Mouse (Mus musculus) adrenal gland (tissue): ENCODE data around the gene Fam184b.
"Not testable (repeated sequence)": the region's sequence is repeated elsewhere in the genome, so short reads cannot be mapped to it uniquely, and the experiment has no call there.

Experiments used
- intact Hi-C: fragments of 180-260 bp; cut with DNase I; formaldehyde crosslinking; loops from one replicate; pipeline ENCODE4 v1.15.1; 2025
- long read RNA-seq, 2 experiments: library from polyadenylated mRNA; unstranded; transcript quantifications; one replicate each; pipeline ENCODE4 v2.0.0; 2020; ENCODE audit warnings: borderline replicate concordance in 1 of 2; ENCODE audit not compliant: insufficient replicate concordance in 1 of 2

Fam184b gene
- long read RNA-seq, experiment 1: 0 reads
- long read RNA-seq, experiment 2: 0 reads

- intact Hi-C loops: no loop called here
Measured at GRCm38 (mm10) chr5:45638806-45639714, at the start of gene Fam184b. TSS of gene Fam184b (minus strand) at chr5:45639614.

- intact Hi-C loops: no loop called here
Measured at GRCm38 (mm10) chr5:45689152-45689551, 49.7 kb upstream of the Fam184b start.

GRCm38 (mm10) chr5:45686223-45686622 is 46.8 kb upstream of the Fam184b start:
- intact Hi-C loops: no loop called here

- intact Hi-C loops: no loop called here
Measured at GRCm38 (mm10) chr5:45685243-45685642, 45.8 kb upstream of the Fam184b start.

GRCm38 (mm10) chr5:45683388-45683787 is 44.0 kb upstream of the Fam184b start:
- intact Hi-C loops: no loop called here

GRCm38 (mm10) chr5:45679955-45680354 is 40.5 kb upstream of the Fam184b start:
- intact Hi-C loops: loop anchor here (10.0 kb wide), 1 partner anchor 665 kb away; no protein-coding TSS in a partner anchor

GRCm38 (mm10) chr5:45677639-45678038 is 38.2 kb upstream of the Fam184b start:
- intact Hi-C loops: loop anchor here (10.0 kb wide), 1 partner anchor 667 kb away; no protein-coding TSS in a partner anchor

- intact Hi-C loops: loop anchor here (10.0 kb wide), 1 partner anchor 670 kb away; no protein-coding TSS in a partner anchor
Measured at GRCm38 (mm10) chr5:45675032-45675431, 35.6 kb upstream of the Fam184b start.

- intact Hi-C loops: loop anchor here (10.0 kb wide), 1 partner anchor 674 kb away; no protein-coding TSS in a partner anchor
Measured at GRCm38 (mm10) chr5:45670894-45671494, 31.6 kb upstream of the Fam184b start.

GRCm38 (mm10) chr5:45670280-45670670 is 30.9 kb upstream of the Fam184b start:
- intact Hi-C loops: loop anchor here (10.0 kb wide), 1 partner anchor 675 kb away; no protein-coding TSS in a partner anchor

GRCm38 (mm10) chr5:45669598-45670279 is 30.3 kb upstream of the Fam184b start, which contains the start of gene Ncapg:
TSS of gene Ncapg (plus strand) at chr5:45669919.
- intact Hi-C loops: loop anchor here (2.0 to 10.0 kb wide), 3 partner anchors 132 to 675 kb away; no protein-coding TSS in a partner anchor

- intact Hi-C loops: loop anchor here (2.0 to 5.0 kb wide), 2 partner anchors 132 to 194 kb away; no protein-coding TSS in a partner anchor
Measured at GRCm38 (mm10) chr5:45669234-45669597, 29.8 kb upstream of the Fam184b start.

GRCm38 (mm10) chr5:45668831-45669230 is 29.4 kb upstream of the Fam184b start:
- intact Hi-C loops: loop anchor here (2.0 to 5.0 kb wide), 2 partner anchors 132 to 194 kb away; no protein-coding TSS in a partner anchor

GRCm38 (mm10) chr5:45668324-45668723 is 28.9 kb upstream of the Fam184b start:
- intact Hi-C loops: loop anchor here (2.0 to 5.0 kb wide), 2 partner anchors 131 to 194 kb away; no protein-coding TSS in a partner anchor

- intact Hi-C loops: not testable (repeated sequence)
Measured at GRCm38 (mm10) chr5:45658406-45658805, 19.0 kb upstream of the Fam184b start.

- intact Hi-C loops: no loop called here
Measured at GRCm38 (mm10) chr5:45651026-45651703, 11.8 kb upstream of the Fam184b start.

- intact Hi-C loops: no loop called here
Measured at GRCm38 (mm10) chr5:45639715-45640092, 290 bp upstream of the Fam184b start.

GRCm38 (mm10) chr5:45638378-45638777 is 1.0 kb downstream of the Fam184b start:
- intact Hi-C loops: no loop called here

- intact Hi-C loops: no loop called here
Measured at GRCm38 (mm10) chr5:45629470-45629869, 9.9 kb downstream of the Fam184b start.

- intact Hi-C loops: no loop called here
Measured at GRCm38 (mm10) chr5:45627771-45628170, 11.6 kb downstream of the Fam184b start.

- intact Hi-C loops: no loop called here
Measured at GRCm38 (mm10) chr5:45621511-45621910, 17.9 kb downstream of the Fam184b start.
